Mouse (Mus musculus) testis, adult 2 months (tissue): ENCODE measurements around the gene Kcna7.

Experiments used
- CTCF ChIP-seq: fragments of 200-500 bp; IDR thresholded peaks from 2 replicates; pipeline ENCODE4 v1.5.1; 2012; ENCODE audit warnings: low read depth, mild to moderate bottlenecking, inconsistent platforms, low read length, moderate library complexity; ENCODE audit not compliant: control insufficient read depth, insufficient read depth, insufficient replicate concordance
- POLR2A ChIP-seq: fragments of 200-500 bp; IDR thresholded peaks from 2 replicates; pipeline ENCODE4 v1.6.1; 2012; ENCODE audit warnings: low read depth, mild to moderate bottlenecking, inconsistent platforms, low read length, moderate library complexity; ENCODE audit not compliant: control insufficient read depth

- TF ChIP-seq POLR2A (peak; percentile 14; the same call in 1 of the 2 replicates), CTCF (no peak)
These were observed 44.1 kb upstream of the Kcna7 start for GRCm38 (mm10) chr7:45361243-45361804.
